Mouse (Mus musculus) MEL (cell line): Measurements from ENCODE around the gene Gm42417. TPM values are rescaled to one million over a fixed set of nuclear protein-coding genes. Genes with fewer than 3 reads are reported as not detected.

Source experiments
- DNase-seq: peaks from one replicate; pipeline ENCODE4 v3.0.0; 2011; ENCODE audit warnings: low read depth, low spot score
- H3K27ac ChIP-seq: 2 replicates; pipeline ENCODE4 v1.5.1; 2012; ENCODE audit warnings: low read depth, mild to moderate bottlenecking, control low read depth, low read length, moderate library complexity; ENCODE audit not compliant: control insufficient read depth
- H3K27me3 ChIP-seq, 2 experiments: fragments of 150-350 bp in 1 of 2; sonication (generic) in 1 of 2; 2 replicates each; pipeline ENCODE4 v1.6.1; 2012; ENCODE audit warnings: low read length in 2 of 2, mild to moderate bottlenecking in 2 of 2, improper control_type of control experiment in 1 of 2, moderate library complexity in 1 of 2; ENCODE audit not compliant: insufficient read depth in 2 of 2, control insufficient read depth in 1 of 2
- H3K36me3 ChIP-seq, 2 experiments: 2 replicates each; pipeline ENCODE4 v1.6.1; 2012 to 2014; ENCODE audit warnings: low read length in 2 of 2, improper control_type of control experiment in 1 of 2, inconsistent platforms in 1 of 2, mild to moderate bottlenecking in 1 of 2; ENCODE audit not compliant: insufficient read depth in 2 of 2, control insufficient read depth in 1 of 2
- H3K4me1 ChIP-seq, 2 experiments: fragments of 150-350 bp in 1 of 2; sonication (generic) in 1 of 2; 2 replicates each; pipeline ENCODE4 v1.6.1; 2012; ENCODE audit warnings: low read length in 2 of 2, improper control_type of control experiment in 1 of 2, mild to moderate bottlenecking in 1 of 2; ENCODE audit not compliant: insufficient read depth in 2 of 2, control insufficient read depth in 1 of 2
- H3K4me3 ChIP-seq, 2 experiments: fragments of 150-350 bp in 1 of 2; sonication (generic) in 1 of 2; 2 replicates each; pipeline ENCODE4 v1.5.1; 2012; ENCODE audit warnings: low read depth in 2 of 2, low read length in 2 of 2, mild to moderate bottlenecking in 2 of 2, moderate library complexity in 2 of 2, control low read depth in 1 of 2, improper control_type of control experiment in 1 of 2; ENCODE audit not compliant: control insufficient read depth in 1 of 2, insufficient read depth in 1 of 2
- H3K79me2 ChIP-seq: 2 replicates; pipeline ENCODE4 v1.6.1; 2012; ENCODE audit warnings: mild to moderate bottlenecking, low read length, moderate library complexity; ENCODE audit not compliant: control insufficient read depth, poor library complexity, insufficient read depth
- H3K9ac ChIP-seq: 2 replicates; pipeline ENCODE4 v1.6.1; 2012; ENCODE audit warnings: low read depth, mild to moderate bottlenecking, control low read depth, low read length, moderate library complexity; ENCODE audit not compliant: control insufficient read depth, poor library complexity, severe bottlenecking
- H3K9me3 ChIP-seq: fragments of 150-350 bp; sonication (generic); replicated peaks from 2 replicates; pipeline ENCODE4 v1.6.1; 2012; ENCODE audit warnings: mild to moderate bottlenecking, low read length, improper control_type of control experiment, moderate library complexity; ENCODE audit not compliant: insufficient read depth
- BHLHE40 ChIP-seq: IDR thresholded peaks from 2 replicates; pipeline ENCODE4 v1.6.1; 2012; ENCODE audit warnings: low read depth, mild to moderate bottlenecking, inconsistent platforms, low read length, improper control_type of control experiment, borderline replicate concordance
- CHD2 ChIP-seq: IDR thresholded peaks from 2 replicates; pipeline ENCODE4 v1.6.1; 2011; ENCODE audit warnings: low read length, improper control_type of control experiment
- E2F4 ChIP-seq: IDR thresholded peaks from 2 replicates; pipeline ENCODE4 v1.6.1; 2011; ENCODE audit warnings: low read depth, low read length, improper control_type of control experiment, borderline replicate concordance
- EP300 ChIP-seq, 2 experiments: IDR thresholded peaks; 2 replicates each; pipeline ENCODE4 v1.6.1; 2011; ENCODE audit warnings: improper control_type of control experiment in 2 of 2, low read length in 2 of 2, low read depth in 1 of 2, mild to moderate bottlenecking in 1 of 2
- GABPA ChIP-seq: IDR thresholded peaks from 2 replicates; pipeline ENCODE4 v1.6.1; 2012; ENCODE audit warnings: low read depth, mild to moderate bottlenecking, inconsistent platforms, low read length, improper control_type of control experiment, moderate library complexity
- HCFC1 ChIP-seq: IDR thresholded peaks from 2 replicates; pipeline ENCODE4 v1.6.1; 2012; ENCODE audit warnings: low read depth, mild to moderate bottlenecking, inconsistent platforms, low read length, improper control_type of control experiment, moderate library complexity
- JUND ChIP-seq: IDR thresholded peaks from 2 replicates; pipeline ENCODE4 v1.6.1; 2011; ENCODE audit warnings: low read depth, mild to moderate bottlenecking, improper control_type of control experiment, low read length
- KAT2A ChIP-seq: conservative IDR thresholded peaks from 2 replicates; pipeline ENCODE4 v1.6.1; 2012; ENCODE audit warnings: low read depth, low read length, improper control_type of control experiment, inconsistent platforms
- MAFK ChIP-seq: IDR thresholded peaks from 2 replicates; pipeline ENCODE4 v1.6.1; 2011; ENCODE audit warnings: low read depth, mild to moderate bottlenecking, low read length, improper control_type of control experiment, borderline replicate concordance
- MAX ChIP-seq: IDR thresholded peaks from 2 replicates; pipeline ENCODE4 v1.6.1; 2011; ENCODE audit warnings: low read length, improper control_type of control experiment
- MEF2A ChIP-seq: IDR thresholded peaks from 2 replicates; pipeline ENCODE4 v1.6.1; 2014; ENCODE audit warnings: low read depth, mild to moderate bottlenecking, inconsistent platforms, low read length, improper control_type of control experiment; ENCODE audit not compliant: poor library complexity, insufficient replicate concordance, severe bottlenecking; ENCODE audit errors: extremely low read depth
- MYB ChIP-seq: IDR thresholded peaks from 2 replicates; pipeline ENCODE4 v1.6.1; 2011; ENCODE audit warnings: mild to moderate bottlenecking, low read depth, low read length, improper control_type of control experiment
- MYC ChIP-seq: IDR thresholded peaks from 2 replicates; pipeline ENCODE4 v1.6.1; 2011; ENCODE audit warnings: low read depth, mild to moderate bottlenecking, low read length, improper control_type of control experiment, moderate library complexity
- NRF1 ChIP-seq: IDR thresholded peaks from 2 replicates; pipeline ENCODE4 v1.6.1; 2014; ENCODE audit warnings: low read depth, mild to moderate bottlenecking, inconsistent platforms, low read length, improper control_type of control experiment, moderate library complexity; ENCODE audit not compliant: poor library complexity, insufficient read depth, severe bottlenecking
- POLR2A ChIP-seq, 2 experiments: IDR thresholded peaks; 2 replicates each; pipeline ENCODE4 v1.6.1; 2011 to 2012; ENCODE audit warnings: low read length in 2 of 2, mild to moderate bottlenecking in 2 of 2, control low read depth in 1 of 2, improper control_type of control experiment in 1 of 2, low read depth in 1 of 2, moderate library complexity in 1 of 2; ENCODE audit not compliant: control insufficient read depth in 1 of 2, insufficient read depth in 1 of 2, poor library complexity in 1 of 2
- POLR2AphosphoS2 ChIP-seq: IDR thresholded peaks from 2 replicates; pipeline ENCODE4 v1.6.1; 2011; ENCODE audit warnings: low read length, improper control_type of control experiment
- RCOR1 ChIP-seq: IDR thresholded peaks from 2 replicates; pipeline ENCODE4 v1.6.1; 2012; ENCODE audit warnings: low read depth, mild to moderate bottlenecking, inconsistent platforms, low read length, improper control_type of control experiment
- TBP ChIP-seq: IDR thresholded peaks from 2 replicates; pipeline ENCODE4 v1.8.0; 2011; ENCODE audit warnings: low read depth, low read length, improper control_type of control experiment
- UBTF ChIP-seq: IDR thresholded peaks from 2 replicates; pipeline ENCODE4 v1.6.1; 2012; ENCODE audit warnings: low read depth, mild to moderate bottlenecking, inconsistent platforms, low read length, improper control_type of control experiment, moderate library complexity, borderline replicate concordance; ENCODE audit not compliant: insufficient read depth
- USF2 ChIP-seq, 2 experiments: IDR thresholded peaks; 2 replicates each; pipeline ENCODE4 v1.6.1; 2011 to 2012; ENCODE audit warnings: improper control_type of control experiment in 2 of 2, low read length in 2 of 2, borderline replicate concordance in 1 of 2, inconsistent platforms in 1 of 2, low read depth in 1 of 2, mild to moderate bottlenecking in 1 of 2; ENCODE audit not compliant: insufficient read depth in 1 of 2
- ZNF384 ChIP-seq: IDR thresholded peaks from 2 replicates; pipeline ENCODE4 v1.6.1; 2012; ENCODE audit warnings: low read depth, mild to moderate bottlenecking, inconsistent platforms, low read length, improper control_type of control experiment
- polyA plus RNA-seq, 2 experiments: library from polyadenylated mRNA; stranded (reverse) in 1 of 2; unstranded in 1 of 2; fragments of >175 nt in 1 of 2; fragments of >200 nt in 1 of 2; gene quantifications; 2 replicates each; pipeline versions ENCODE4 v1.2.1 to v1.2.4; 2012; ENCODE audit warnings: low replicate concordance in 2 of 2, low read depth in 1 of 2; ENCODE audit not compliant: insufficient read length in 2 of 2, insufficient read depth in 1 of 2, missing spikeins in 1 of 2
- total RNA-seq: library from RNA; depleted of rRNA; stranded (reverse); fragments of 300-350 nt; gene quantifications from 2 replicates; pipeline ENCODE4 v1.2.3, GENCODE M21; 2012

Gm42417 gene
- total and polyA plus RNA-seq, 3 experiments = 0.74 TPM; not detected in 2

- Histone ChIP-seq H3K4me3 (no peak overlapping the region), H3K36me3 (no peaks in the 10 kb centered on the region), H3K4me1 (peaks cover 2 to 10% of the 10 kb centered on the region in 2 experiments; a peak in 3 of 4 replicates), H3K27ac (no peak overlapping the region), H3K79me2 (no peaks in the 10 kb centered on the region; the same call in 1 of the 2 replicates), H3K9ac (no peak overlapping the region), H3K27me3 (peaks cover 13% of the 10 kb centered on the region in 2 experiments), H3K9me3 (no peaks in the 10 kb centered on the region)
- DNase-seq = no peak
- TF ChIP-seq POLR2AphosphoS2 = no peak
Measured at GRCm38 (mm10) chr1:36559256-36559655, 20.0 kb upstream of the Gm42417 start.

GRCm38 (mm10) chr1:36558031-36558993 lies 19.1 kb upstream of the Gm42417 start, which contains the start of gene Sema4c:
Gene Sema4c, minus strand, starts transcription at chr1:36558349.
- Histone ChIP-seq H3K4me1 (peaks cover 2 to 10% of the 10 kb centered on the region in 2 experiments; a peak in 3 of 4 replicates), H3K79me2 (no peaks in the 10 kb centered on the region; the same call in 1 of the 2 replicates), H3K27ac (no peak within 1 kb of the TSS), H3K9ac (peak within 1 kb of the TSS; percentile 64), H3K36me3 (no peaks in the 10 kb centered on the region), H3K27me3 (peaks cover 13% of the 10 kb centered on the region in 2 experiments), H3K9me3 (no peaks in the 10 kb centered on the region), H3K4me3 (peak within 1 kb of the TSS; percentile 70 to 78)
- DNase-seq = peak; percentile 42
- TF ChIP-seq HCFC1 (no peak), MAX (no peak), UBTF (0 out of 2 replicates have a peak, but pooled peaks have one; percentile 22)

GRCm38 (mm10) chr1:36557457-36558011 lies 18.3 kb upstream of the Gm42417 start:
- H3K27ac ChIP-seq = no peak overlapping the region
- H3K4me3 ChIP-seq = peak overlapping the region; percentile 70 to 78
- DNase-seq = peak; percentile 28
- peaks cover 13% of the 10 kb centered on the region in 2 experiments for H3K27me3 ChIP-seq
- no peaks in the 10 kb centered on the region for H3K36me3 ChIP-seq
- peak overlapping the region; percentile 64 for H3K9ac ChIP-seq
- H3K9me3 ChIP-seq = no peaks in the 10 kb centered on the region
- H3K79me2 ChIP-seq = no peaks in the 10 kb centered on the region; the same call in 1 of the 2 replicates
- peaks cover 0 to 9% of the 10 kb centered on the region in 2 experiments; a peak in 3 of 4 replicates for H3K4me1 ChIP-seq
- TF ChIP-seq KAT2A (no peak), TBP (no peak), MAFK (no peak), NRF1 (no peak), JUND (no peak), RCOR1 (no peak), GABPA (no peak), MYB (no peak), MEF2A (no peak), ZNF384 (no peak), UBTF (no peak), E2F4 (no peak), EP300 (IDR thresholded peaks at IDR 0.05; ENCODE audit: low read depth in 1 of 2, low read length in 2 of 2) (no peak), POLR2A (IDR thresholded peaks at IDR 0.05; ENCODE audit: control insufficient read depth in 1 of 2, insufficient read depth in 1 of 2, low read depth in 1 of 2, low read length in 2 of 2, poor library complexity in 1 of 2) (no peak), BHLHE40 (no peak), MYC (no peak), CHD2 (no peak), MAX (no peak), USF2 (IDR thresholded peaks at IDR 0.05; ENCODE audit: borderline replicate concordance in 1 of 2, insufficient read depth in 1 of 2, low read depth in 1 of 2, low read length in 2 of 2) (no peak)
